Mouse (Mus musculus) heart, postnatal 14 days (tissue): ENCODE measurements at regions not wholly inside any gene's neighbourhood (a gene's known extent, or its start where the extent isn't known, plus 50 kb on each side); places are given as distances from the start of the nearest gene placed in this dataset.

ENCODE experiments used
- DNase-seq, 2 experiments: peaks; one replicate each; pipeline ENCODE4 v3.0.0; 2021 to 2022
- intact Hi-C: fragments of 180-260 bp; cut with DNase I; formaldehyde crosslinking; loops from one replicate; pipeline ENCODE4 v1.15.1; 2025

DNA sequence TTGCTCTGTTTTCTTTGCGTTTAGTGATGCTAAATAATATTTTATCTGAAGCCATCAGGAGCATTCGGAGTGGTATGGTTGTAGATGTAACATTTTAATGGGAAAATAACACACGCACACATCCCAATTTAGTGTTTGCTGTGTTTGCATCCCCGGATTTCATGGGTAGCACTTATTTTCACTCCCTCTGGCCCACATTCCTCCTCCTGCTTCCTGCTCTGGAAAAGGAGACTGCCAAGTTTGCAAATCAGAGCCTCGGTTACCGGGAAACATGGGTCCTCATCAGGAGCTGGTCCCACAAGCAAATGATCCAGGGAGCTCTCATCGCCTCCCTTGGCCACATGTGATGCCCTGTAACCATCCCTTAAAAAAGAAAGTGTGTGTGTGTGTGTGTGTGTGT, 94.3 kb upstream of the Npas2 start:
- intact Hi-C loops, result no loop called here
- DNase-seq, result no peak

DNA sequence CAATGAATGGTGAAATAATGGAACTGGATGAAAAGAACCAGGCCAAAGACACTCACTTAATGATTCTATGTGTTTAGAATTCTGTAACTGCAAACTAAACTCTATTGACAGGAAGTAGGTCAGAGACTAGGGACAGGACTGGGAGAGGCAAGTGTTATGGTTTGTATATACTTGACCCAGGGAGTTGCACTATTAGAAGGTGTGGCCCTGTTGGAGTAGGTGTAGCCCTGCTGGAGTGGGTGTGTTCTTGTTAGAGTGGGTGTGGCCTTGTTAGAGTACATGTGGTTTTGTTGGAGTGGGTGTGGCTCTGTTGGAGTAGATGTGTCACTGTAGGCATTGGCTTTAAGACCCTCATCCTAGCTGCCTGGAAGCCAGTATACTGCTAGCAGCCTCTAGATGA, 93.0 kb upstream of the Npas2 start:
- intact Hi-C loops, result no loop called here
- no peak for DNase-seq

DNA sequence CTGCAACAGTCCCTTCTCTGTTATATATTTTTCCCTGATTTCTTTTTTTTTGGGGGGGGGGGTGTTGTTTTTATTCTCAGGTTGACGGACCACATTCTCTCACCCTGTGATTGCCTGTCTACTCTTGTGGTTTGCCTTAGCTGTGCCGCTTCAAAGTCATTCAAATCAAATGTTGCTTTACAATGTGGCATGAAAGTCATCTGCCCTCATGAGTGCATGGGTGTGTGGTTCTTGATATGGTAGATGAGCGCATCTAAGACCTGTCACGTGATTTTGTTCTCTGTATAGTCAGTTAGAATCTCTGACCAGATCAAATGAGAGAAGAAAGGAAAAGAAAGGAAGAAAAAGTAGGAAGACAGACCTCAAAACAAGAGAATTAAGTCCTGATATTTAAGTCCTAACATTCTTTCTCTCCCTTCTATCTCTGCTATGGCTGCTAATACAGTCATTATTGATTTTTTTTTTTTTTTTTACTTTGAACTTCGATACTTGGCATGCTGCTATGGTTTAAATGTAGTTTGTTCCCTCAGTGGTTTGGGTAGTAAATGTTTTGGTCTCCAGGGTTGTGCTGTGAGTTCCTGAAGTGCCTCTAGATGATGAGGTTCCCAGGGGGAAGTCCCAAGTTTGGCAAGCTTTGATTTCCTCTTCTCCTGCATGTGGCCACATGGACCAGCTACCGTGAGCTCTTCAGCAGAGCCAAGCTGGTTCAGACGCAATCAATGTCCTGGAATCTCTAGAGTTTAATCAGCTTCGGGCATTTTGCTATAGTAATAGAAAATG, 91.2 kb upstream of the Npas2 start:
- DNase-seq, result no peak
- intact Hi-C loops, result no loop called here

DNA sequence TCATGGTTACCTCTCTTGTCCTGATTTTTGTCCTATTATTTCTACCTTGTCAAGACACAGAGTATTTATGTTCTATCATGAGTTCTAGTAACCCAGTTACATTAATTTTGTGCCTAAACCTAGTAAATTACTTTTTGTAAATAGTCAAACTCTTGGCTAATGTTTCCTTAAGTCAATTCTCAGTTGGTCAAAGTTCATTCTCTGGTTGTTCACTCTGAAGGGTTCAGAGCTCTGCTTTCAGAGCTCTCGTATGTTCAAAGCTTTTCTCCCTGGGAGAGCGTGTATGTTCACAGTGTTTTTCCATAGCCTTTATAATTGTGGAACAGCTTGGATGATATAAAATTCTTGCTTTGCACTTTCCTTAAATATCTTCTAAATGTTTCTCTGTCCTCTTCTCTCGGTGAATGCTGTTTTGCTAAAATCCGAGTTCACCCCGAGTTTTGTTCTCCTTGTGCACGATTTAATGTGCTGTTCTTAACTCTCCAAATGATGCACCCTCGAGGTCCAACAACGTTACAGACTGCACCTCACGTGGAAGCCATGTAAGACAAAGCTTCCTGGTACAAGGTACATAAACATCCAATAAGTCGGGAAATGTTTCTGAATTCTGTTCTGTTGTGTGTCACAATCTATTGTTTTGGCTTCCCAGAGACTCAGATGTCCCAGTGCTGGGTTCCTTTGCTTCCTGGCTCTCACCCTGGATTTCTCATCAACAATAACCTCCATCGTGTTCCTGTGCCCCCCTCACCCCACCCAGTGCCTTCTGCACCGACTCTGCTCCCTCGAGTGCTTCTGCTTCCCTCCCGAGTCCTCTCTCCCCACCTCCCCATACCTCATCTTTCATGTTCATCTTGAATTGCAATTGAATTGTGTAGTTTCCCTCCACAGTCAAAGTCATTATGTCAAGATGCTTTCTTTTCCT, 90.3 kb upstream of the Npas2 start:
- DNase-seq, result no peak
- intact Hi-C loops, result no loop called here

DNA sequence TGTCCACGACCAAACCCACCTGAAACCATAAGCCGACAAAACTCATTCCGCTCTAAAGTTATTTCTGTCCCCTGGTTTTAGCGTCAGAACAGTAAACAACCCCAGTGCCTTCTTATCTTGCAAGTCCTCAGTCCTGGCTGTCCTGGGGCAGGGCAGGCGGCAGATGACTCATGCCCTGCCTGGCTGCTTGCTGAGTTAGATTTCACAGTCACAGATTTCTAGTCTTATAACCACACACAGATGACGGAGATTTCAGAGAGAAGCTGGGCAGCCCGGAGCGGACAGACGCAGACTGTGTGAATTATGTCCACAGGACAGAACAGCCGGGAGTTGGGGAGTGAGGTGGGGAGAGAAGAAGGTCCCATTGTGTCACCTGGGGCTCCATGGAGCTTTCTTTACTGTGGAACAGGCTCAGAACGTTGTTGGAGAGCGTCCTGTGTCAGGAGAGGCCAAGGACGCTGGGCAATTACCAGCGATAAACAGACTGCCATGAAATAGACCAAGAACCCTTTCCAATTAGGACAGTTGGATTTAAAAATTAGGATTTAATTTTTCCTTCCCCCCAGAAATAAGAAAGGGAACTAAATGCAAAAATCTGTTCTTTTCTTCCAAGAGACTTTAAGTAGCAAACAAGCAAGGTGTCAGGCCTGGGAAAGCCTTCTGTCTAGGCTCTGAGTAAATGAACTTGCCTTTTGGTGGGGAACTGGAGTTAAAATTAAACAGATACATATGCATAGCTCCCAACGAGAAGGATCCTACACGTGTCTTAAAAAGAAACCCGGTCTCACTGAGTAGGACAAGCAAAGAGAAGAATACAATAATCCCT, 87.8 kb upstream of the Npas2 start:
- peak; percentile 33 to 42 for DNase-seq
- intact Hi-C loops, result loop anchor here (5.0 kb wide), 1 partner anchor 87 kb away; the partner anchor contains the start of gene Npas2

DNA sequence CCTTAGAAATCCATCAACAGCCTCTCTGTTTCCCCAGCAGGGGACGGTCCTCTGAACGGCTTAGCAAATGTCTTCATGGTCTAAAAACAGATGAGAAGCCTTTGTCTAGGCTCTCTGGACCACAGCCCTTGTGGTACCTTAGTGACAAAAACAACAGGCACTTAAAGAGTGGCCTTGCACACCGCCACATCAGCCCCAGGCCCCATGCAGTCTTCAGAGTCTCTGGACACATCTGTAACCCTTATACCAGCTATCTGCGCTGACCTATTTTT, 87.2 kb upstream of the Npas2 start:
- intact Hi-C loops, result loop anchor here (5.0 kb wide), 1 partner anchor 86 kb away; the partner anchor contains the start of gene Npas2

DNA sequence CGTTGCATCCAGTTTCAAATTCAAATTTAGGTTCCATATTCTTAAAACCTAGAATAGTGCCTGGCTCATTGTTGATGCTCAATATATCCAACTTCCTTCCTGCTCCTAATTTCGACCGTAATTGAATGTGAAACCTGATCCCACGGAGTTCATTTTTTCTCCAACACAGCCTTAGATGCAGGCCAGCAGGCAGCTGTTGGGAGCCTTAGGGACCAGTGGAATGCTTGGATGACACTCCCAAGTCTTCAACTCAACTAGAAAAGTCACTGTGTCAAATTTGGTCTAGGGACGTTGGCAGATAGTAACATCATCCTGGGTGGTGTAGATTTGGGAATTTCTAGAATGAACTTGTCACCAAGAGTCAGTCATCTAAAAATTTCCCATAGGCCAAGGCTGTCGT, 86.9 kb upstream of the Npas2 start:
- intact Hi-C loops, result loop anchor here (5.0 kb wide), 1 partner anchor 86 kb away; the partner anchor contains the start of gene Npas2
- peak; percentile 12 to 38 for DNase-seq

More for the DNA sequence above, 87.2 kb upstream of the Npas2 start:
- no peak for DNase-seq

DNA sequence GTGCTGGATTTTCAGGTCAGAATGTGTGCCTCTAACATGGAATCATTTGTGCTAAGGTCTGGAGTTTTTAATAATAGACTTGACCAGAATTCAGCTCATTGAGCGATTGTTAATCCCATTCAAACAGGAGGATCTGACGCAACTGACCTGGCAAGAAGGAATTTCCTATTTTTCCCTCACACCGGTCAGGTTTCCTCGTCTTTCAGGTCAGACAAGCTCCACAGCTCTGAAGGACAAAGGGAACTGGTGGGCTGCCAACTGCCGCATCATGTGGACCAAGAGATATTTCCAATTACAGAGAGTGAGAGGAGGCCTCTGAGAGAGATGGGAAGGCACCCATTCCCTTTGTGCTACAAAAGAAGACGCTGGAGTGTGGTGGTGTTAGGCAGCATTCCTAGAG, 77.2 kb upstream of the Npas2 start:
- DNase-seq, result no peak
- intact Hi-C loops, result loop anchor here (5.0 kb wide), 1 partner anchor 66 kb away; no protein-coding TSS in a partner anchor

DNA sequence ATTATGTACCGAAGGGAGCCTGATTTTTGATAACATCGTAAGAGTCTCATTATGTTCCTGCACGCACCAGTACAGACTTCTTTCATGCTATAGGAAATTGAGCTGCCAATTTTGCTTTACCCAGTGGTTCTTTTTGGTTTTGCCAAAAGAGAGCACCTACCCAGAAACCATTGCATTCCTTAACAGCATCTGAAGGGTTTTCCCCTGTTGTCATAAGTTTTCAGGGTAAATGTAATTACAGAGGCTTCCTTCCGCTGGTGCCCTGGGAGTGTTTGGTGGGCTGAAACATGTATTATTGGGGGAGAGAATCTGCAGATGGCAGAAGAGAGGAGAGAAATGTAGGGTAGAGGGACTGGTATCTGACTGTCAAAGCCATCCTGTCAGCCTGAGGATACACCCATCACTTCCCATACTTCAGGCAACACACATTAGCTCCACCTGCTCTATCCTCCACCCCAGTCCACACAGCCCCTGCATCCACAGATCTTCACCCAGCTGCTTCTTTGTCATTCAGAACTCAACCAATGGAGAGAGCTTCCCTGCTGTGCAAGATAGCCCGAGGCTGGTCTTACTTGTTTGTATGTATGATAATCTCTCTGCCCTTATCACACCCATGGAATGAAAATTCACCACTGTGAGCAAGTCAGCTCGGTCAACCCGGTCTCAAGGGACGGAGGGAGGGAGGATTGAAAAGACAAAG, 71.1 kb upstream of the Npas2 start:
- intact Hi-C loops, result no loop called here
- DNase-seq, result no peak

DNA sequence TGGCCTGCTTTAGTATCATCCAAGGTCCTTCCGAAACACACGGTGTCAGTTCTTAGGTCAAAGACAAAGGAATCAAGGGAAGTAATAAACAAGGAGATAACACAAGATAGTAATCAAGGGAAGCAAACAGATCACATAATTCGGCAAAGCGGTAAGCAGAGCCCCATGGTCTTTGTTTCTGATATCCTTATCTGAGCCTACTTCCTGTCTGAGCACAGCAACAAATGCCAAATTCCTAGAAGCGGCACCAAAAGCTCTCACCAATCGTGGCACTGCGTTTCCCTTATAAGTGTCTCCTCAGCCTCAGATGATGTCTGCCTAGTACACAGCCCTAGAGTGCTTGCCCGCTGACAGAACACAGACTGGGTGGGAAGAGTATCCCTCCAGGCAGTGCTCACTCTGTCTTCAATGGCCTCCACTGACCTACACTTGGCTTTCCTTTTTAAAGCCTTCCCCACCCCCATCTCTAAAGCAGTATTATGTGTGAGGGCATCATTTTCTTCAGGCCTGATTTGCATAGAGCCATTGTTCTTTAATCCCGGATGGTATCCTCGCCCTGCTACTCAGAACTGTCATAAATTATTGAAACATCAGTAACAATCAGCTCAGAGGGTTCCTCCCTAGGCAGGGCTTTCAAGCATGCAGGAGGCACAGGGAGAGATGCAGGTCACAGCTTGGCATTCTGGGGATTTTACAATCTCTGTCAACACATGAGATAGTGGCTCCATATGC, 70.3 kb upstream of the Npas2 start:
- intact Hi-C loops, result no loop called here
- no peak for DNase-seq

DNA sequence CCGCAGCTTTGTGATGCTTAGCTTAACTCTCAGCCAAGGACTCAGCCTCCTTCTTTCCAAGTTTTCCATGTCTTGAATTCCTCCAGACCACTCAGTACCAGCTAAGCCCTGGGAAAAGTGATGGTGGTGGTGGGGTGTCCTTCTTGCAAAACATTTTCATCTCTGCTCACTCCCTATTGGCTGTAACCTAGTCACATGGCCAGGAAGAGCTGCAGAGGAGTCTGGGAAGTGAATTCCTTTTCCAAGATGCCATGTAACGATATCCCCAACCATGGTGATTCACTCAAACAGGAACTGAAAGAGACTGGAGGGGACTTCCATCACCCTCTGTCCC, 69.8 kb upstream of the Npas2 start:
- intact Hi-C loops, result no loop called here
- no peak for DNase-seq

DNA sequence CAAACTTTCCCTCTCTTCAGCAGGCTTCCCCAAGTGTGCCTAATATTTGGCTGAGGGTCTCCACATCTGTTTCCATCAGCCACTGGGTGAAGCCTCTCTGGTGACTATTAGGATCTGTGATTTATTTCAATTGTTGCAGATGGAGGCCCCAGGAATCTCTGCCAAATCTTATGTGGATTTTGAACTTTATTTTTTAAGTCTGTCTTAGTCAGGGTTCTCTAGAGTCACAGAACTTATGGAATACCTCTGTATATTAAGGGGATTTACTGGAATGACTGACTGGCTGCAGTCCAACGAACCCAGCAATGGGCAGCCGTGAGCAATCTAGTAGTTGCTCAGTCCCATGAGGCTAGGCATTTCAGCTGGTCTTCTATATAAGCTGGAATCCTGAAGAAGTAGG, 59.0 kb upstream of the Npas2 start:
- intact Hi-C loops, result no loop called here
- no peak for DNase-seq

DNA sequence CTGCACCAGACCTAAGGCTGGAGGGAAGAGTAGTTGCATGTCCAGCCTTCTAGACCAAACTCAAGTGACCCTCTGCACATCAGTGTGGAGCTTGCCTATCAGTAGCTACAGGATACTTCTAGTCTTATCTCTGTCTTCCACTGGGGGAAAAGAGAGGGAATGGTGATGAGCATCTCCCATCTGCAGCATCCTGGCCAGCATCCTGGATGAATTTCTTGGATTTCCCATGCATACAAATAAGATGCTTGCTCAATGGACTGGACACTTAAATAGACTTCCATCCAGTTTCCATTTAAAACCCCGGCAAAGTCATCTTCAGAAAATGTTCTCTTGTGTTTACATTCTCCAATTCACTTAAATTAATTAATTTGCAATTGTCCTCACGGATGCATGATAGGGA, 50.5 kb upstream of the Npas2 start:
- DNase-seq, result no peak
- intact Hi-C loops, result no loop called here

DNA sequence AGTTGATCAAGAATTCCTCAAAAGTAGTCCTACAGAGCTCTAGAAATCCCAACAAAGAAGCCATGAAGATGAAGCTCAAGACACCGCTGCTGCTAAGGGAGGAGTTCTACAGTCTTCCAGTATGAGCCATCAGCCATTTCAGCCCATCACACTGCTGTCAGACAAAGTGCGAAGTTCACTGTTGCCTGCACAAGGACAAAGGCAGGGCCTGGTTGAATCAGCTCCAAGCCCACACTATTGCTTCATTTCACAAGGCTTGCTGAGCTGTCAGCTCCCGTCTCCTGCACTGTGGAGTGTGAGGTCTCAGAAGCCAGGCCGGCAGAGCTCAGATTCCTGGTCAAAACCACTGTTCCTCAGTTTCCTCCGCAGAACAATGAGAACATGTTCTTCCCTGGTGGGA, 49.9 kb upstream of the Npas2 start:
- DNase-seq, result no peak
- intact Hi-C loops, result no loop called here
